Mouse (Mus musculus) cerebellum, postnatal 10 days (tissue): ENCODE data around the gene Vgll4.
"Not testable (repeated sequence)": the region's sequence is repeated elsewhere in the genome, so short reads cannot be mapped to it uniquely, and the experiment has no call there.

Source experiments
- DNase-seq, 2 experiments: peaks; one replicate each; pipeline ENCODE4 v3.0.0; 2021; ENCODE audit warnings: mixed read lengths in 2 of 2

The Vgll4 gene

DNA sequence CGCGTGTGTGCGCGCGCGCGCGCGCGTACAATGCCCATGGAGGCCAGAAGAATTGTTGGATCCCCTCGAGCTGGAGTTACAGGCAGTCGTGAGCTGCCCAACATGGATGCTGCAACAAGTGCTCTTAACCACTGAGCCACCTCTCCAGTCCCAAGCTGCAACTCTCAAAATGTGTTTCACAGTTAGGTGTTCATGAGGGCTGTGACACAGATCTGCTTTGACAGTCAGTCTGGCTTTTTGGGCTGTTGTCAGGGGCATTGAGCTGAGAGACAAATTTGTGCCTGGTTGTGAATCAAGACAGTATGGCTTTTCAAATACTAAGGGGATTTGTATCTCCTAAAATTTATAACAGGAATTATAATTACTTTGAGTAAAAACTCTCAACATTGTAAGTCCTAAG, 78.5 kb downstream of the Vgll4 start:
- peak; percentile 62 to 66 for DNase-seq

- peak; percentile 94 to 97 for DNase-seq
Measured at GRCm38 (mm10) chr6:114890411-114891115, 79.2 kb downstream of the Vgll4 start.

- not testable (repeated sequence) for DNase-seq
Measured at GRCm38 (mm10) chr6:114889971-114890370, 79.8 kb downstream of the Vgll4 start.

DNA sequence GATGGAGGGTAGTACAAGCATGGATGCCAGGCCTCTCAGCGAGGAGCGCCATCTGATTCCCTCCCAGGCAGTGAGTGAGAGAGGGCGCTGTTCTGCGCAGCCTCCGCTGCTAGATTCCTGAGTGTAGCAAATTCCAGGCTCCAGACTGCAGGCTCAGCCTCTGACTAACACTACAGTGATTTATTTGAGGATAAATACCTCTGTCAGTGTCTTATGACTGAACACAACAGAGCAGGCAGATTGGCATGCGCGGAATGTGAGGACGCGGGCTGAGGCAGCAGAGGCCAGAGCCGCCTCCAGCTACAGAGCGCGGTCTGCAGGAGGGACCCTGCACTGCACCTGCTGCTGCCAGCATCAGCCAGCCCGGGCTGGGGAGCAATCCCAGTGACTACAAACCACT, 80.9 kb downstream of the Vgll4 start:
- peak; percentile 75 to 78 for DNase-seq

DNA sequence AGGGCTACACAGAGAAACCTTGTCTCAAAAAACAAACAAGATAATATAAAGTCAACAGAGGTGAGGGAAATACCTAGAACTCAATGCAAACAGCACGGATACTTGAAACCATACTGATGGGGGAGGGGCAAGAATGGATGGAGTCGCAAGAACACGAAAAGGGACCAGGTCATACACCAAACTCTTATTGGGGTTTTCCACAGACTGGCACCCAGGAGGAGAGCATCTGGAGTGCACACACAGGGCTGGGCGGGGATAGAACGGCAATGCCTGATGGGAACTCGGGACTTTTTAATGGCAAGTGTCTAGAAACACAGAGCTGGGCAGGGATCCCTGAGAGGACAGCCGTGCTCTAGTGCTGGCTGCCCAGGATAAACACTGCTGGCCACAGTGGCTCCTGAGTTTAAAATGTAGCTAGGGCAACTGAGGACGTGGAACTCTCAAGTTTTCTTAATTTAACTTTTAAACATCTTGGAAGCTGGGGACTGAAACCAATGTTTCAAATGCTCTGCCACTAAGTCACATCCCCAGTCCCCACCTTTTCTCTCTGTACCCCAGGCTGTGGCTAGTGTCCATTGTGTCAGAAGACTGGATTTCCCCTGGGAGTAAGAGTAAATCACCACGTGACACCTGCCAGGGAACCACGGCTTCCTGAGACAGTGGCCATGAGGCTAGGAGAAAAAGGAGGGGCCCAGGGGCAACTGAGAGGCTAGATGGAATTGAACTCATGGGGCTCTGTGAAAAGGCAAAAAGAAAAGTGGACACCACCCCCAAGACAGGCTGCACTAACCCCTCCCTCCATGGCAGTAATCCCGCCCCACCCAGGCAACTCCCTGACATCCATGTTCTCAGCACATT, 83.1 kb downstream of the Vgll4 start:
- peak in 1 of 2 experiments; percentile 15 for DNase-seq

DNA sequence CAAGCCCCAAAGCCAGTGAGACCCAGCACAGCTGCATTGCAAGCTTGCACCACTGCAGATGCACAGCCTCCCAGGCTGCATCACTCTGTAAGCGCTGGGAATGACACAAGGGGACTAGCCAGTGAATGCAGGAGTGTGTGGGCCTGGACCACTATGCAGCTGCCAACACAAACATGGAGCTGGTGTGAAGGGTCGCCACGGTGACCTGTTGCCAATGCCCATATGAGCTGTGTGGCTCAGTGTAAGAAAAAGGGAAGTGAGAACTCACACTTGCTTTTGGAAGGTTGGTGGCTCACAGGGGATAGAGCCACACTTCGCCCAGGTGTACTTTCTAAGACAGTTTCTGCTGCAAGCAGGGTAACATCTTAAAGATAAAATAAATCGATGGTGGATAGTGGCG, 83.8 kb downstream of the Vgll4 start:
- no peak for DNase-seq

DNA sequence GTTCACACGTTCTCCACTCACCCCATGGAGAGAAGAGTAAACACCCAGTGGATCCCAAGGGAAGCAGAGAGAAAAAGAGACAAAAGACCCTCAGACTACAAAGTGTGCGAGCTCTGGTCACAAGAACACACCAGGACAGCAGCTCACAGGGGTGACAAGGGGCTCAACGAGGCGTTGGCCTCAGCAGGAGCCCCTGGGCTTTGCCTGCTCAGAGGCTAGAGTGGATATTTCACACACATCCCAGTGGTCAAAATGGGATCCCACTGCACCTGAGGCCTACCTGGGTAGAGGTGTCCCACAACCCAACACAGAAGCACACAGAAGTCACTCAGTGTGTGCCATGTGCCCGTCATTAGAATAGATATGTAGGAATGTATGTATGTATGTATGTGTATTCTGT, 84.7 kb downstream of the Vgll4 start:
- no peak for DNase-seq

DNA sequence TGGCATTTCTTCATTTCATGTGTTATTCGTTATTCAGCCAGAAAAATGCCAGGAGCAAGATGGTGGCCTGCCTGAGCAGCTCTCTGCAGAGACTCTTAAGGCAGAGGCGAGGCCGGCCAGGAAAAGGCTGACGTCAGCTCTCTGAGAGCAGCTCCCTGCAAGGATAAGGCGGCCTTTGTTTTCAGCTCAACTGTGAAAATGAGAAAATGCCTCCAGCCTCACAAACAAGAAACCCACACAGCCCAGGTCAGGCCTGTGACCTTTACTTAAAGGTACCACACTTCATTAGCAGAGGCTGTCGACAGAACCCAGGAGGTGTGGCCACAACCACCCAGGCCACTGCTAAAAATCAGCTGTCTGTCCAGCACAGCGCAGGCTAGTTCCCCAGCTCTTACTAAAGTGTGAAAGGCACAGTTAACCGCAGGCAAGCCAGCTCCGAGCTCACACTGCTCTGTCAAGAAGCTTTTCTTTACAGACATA, 86.5 kb downstream of the Vgll4 start:
- peak; percentile 75 to 82 for DNase-seq

DNA sequence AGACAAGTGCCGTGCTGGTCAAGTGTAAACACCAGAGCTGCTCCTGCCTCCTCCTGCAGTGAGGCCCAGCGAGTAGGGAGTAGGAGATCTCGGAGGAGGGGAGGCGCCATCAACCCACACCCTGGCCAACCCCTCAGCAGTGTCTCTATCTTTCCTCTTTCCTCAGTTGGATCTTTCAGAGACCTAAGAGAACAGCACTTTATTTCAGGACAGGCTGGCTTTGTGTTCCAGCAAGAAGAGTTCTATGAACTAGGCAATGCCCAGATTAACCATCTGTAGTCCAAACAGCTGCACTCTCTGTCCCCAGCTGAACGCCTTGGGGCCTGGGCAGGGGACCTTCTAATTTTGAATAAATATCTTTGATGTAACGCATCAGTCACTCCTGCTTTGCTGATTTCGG, 87.1 kb downstream of the Vgll4 start:
- DNase-seq = no peak

DNA sequence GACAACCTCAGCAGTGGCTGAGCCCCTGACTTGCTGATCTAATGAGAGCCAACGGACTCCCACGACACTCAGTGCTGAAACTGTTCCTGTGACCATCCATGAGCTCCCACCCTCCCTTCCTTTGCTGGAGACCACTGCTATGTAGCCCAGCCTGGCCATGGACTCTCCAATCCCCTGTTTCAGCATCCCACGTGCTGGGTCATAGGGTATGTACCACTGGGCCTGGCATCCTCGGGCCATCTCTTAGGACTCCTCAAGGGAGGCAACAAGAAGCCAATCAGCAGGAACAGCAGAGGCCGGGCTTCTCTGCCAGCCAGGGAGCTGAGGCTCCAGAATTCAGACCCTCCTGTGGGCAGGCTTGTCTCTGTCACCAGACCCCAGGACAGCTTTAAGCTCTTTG, 87.6 kb downstream of the Vgll4 start:
- DNase-seq = no peak

- DNase-seq = no peak
Measured at GRCm38 (mm10) chr6:114880798-114881197, 89.0 kb downstream of the Vgll4 start.

- DNase-seq = peak; percentile 75 to 79
Measured at GRCm38 (mm10) chr6:114878841-114879520, 90.8 kb downstream of the Vgll4 start.

DNA sequence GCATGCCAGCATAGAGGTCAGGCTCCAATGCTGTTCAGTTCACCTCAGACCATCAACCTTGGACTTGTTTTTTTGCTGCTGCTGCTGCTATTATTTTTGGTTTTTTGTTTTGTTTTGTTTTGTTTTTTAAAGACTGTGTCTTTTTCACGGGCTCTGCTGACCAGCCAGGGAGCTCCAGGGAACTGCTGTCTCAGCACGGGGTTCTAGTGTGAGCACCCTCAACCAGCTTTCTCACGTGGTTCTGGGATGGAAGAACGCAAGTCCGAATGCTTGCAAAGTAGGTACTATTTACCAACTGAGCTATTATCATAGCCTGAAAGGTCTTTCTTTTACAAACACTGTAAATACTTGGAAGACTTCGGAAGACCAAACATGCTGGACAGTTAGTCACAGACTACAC, 93.2 kb downstream of the Vgll4 start:
- no peak for DNase-seq

DNA sequence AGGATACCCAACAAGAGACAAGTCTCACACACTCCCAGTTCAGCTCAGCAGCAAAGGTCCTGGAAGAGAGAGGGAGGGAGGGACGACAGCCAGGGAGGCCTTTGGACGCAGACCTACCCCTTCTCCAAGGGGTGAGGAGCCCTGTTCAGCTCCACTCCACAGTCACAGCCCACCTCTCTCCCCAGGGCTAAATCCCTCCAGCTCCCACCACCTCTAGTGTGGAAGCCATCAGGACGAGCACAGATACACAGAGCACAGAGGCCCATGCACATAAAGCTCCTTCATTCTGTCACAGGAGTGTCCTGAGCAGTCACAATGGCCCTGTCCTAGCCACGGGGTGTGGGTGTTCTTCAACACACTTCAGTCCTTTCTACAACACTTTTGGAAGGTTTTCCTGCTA, 93.8 kb downstream of the Vgll4 start:
- DNase-seq = no peak

DNA sequence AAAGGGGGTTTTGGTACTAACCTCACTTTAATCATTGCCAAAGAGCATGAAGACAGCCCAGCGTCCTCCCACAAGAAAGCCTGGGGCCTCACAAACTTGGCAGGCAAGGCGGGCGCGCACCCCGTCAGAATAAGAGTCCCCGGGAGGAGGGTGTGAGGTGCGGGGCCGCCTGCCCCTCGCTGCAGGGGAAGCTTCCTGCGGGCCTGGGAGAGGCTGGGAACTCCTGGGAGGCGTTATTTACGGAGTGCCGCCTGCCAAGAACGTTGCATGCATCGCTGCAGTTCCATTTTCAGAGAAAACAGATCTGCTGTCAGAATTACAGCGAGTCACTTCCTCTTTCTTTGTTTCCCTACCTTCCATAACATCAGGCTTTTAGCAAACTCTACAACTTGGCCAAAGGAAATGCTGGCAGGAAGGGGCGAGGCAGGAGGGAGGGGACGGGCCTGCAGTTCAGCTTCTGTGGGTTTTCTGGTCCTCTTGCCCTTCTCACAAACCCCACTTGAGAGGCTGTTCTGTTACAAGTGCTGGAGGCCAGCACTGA, 94.7 kb downstream of the Vgll4 start:
- peak; percentile 92 to 95 for DNase-seq

- no peak for DNase-seq
Measured at GRCm38 (mm10) chr6:114874138-114874928, 95.5 kb downstream of the Vgll4 start.

DNA sequence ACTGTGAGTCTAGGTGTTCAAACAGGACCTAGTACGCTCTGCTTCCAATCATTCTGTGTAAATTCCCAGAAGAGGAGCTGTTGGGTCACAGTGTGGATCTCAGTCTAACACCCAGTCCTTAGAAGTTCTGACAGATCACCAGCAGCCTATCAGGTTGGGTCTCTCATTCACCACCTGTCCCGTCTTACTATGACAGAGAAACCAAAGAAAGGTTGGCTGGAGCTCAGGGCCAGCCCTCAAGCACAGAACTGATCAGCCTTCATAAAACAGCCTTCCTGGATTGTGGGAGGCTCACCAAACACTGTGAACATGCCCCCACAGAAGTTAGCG, 96.0 kb downstream of the Vgll4 start:
- no peak for DNase-seq

- DNase-seq = no peak
Measured at GRCm38 (mm10) chr6:114871010-114871660, 98.7 kb downstream of the Vgll4 start.

- no peak for DNase-seq
Measured at GRCm38 (mm10) chr6:114869501-114870076, 100.2 kb downstream of the Vgll4 start.

DNA sequence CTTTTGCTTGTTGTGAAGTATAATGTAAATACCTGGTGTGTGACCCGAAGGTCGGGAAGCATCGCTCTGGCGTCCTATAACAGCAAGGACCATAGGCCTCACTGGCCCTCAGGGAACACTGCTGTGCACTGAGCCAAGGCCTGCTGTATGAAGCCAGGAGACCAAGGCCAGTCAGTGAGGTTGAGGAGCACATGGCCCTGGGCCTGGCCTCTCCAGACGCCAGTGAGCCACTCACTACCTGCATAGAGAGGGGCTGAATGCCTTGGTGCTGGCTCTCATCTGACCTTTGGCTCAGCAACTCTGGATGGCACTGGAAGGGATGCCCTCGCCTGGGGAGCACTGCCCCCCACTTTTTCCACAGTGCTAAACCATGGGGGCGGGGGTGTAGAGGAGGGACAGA, 101.1 kb downstream of the Vgll4 start:
- DNase-seq = no peak

- no peak for DNase-seq
Measured at GRCm38 (mm10) chr6:114866619-114867018, 103.2 kb downstream of the Vgll4 start.

DNA sequence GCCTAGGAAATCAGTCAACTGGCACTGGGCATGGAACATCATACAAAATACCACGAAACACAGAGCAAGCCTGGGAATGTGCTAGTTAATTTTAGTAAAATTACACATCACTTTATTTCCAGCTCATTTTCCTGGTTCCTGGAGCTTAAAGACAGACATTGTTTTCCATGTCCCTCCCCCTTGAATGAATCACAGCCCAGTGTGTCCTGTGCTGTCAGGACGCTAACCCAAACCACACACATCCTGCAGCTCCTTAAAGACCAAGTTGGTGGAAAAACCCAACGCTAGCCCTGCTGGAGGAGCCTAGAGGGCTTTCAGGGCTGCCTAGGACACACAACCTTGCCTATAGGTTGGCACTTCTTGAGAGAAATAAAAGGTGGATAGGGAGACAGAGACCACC, 103.7 kb downstream of the Vgll4 start:
- DNase-seq = no peak
